Mouse (Mus musculus): ENCODE data around the gene Dpf1. TPM values are rescaled to one million over a fixed set of nuclear protein-coding genes. Genes with fewer than 3 reads are reported as not detected.

Dpf1 gene
- polyA plus RNA-seq, 1 experiment, result 1.2 TPM

GRCm38 (mm10) chr7:29306108-29306507 is 2.4 kb downstream of the Dpf1 start:
- Histone ChIP-seq H3K4me3 (replicated peaks) (no peak overlapping the region), H3K27me3 (replicated peaks) (peaks cover 79% of the 10 kb centered on the region), H3K9me3 (peaks cover 10% of the 10 kb centered on the region), H3K36me3 (replicated peaks; ENCODE audit: low read length) (no peaks in the 10 kb centered on the region), H3K4me1 (peaks cover 64% of the 10 kb centered on the region)
- no peak for TF ChIP-seq GATA1 (IDR thresholded peaks at IDR 0.05; ENCODE audit: borderline replicate concordance, low read length)

- Histone ChIP-seq H3K36me3 (replicated peaks; ENCODE audit: low read length) (no peaks in the 10 kb centered on the region), H3K4me1 (peaks cover 61% of the 10 kb centered on the region), H3K27me3 (replicated peaks) (peaks cover 83% of the 10 kb centered on the region), H3K4me3 (replicated peaks) (peak overlapping the region; percentile 97), H3K9me3 (peaks cover 10% of the 10 kb centered on the region)
- TF ChIP-seq GATA1 (IDR thresholded peaks at IDR 0.05; ENCODE audit: borderline replicate concordance, low read length), result no peak
- no peak for TF ChIP-seq FLI1 (IDR thresholded peaks at IDR 0.05; ENCODE audit: low read length)
Measured at GRCm38 (mm10) chr7:29306619-29307018, 2.9 kb downstream of the Dpf1 start.

- H3K27me3 ChIP-seq (replicated peaks), result peaks cover 75% of the 10 kb centered on the region
Measured at GRCm38 (mm10) chr7:29307350-29308104, 3.8 kb downstream of the Dpf1 start.

GRCm38 (mm10) chr7:29309221-29309721 is 5.5 kb downstream of the Dpf1 start:
- no peaks in the 10 kb centered on the region for H3K9me3 ChIP-seq
- TF ChIP-seq GATA1 (IDR thresholded peaks at IDR 0.05; ENCODE audit: borderline replicate concordance, low read length) (no peak), FLI1 (IDR thresholded peaks at IDR 0.05; ENCODE audit: low read length) (no peak)
- peaks cover 70% of the 10 kb centered on the region for H3K4me1 ChIP-seq
- H3K4me3 ChIP-seq (replicated peaks), result peak overlapping the region; percentile 91
- no peaks in the 10 kb centered on the region for H3K36me3 ChIP-seq (replicated peaks; ENCODE audit: low read length)
- H3K27me3 ChIP-seq (replicated peaks), result peaks cover 68% of the 10 kb centered on the region

More at GRCm38 (mm10) chr7:29307350-29308104, 3.8 kb downstream of the Dpf1 start:
- Histone ChIP-seq H3K9me3 (peaks cover 10% of the 10 kb centered on the region), H3K36me3 (replicated peaks; ENCODE audit: low read length) (no peaks in the 10 kb centered on the region), H3K4me3 (replicated peaks) (peak overlapping the region; percentile 97), H3K4me1 (peaks cover 62% of the 10 kb centered on the region)
- TF ChIP-seq GATA1 (IDR thresholded peaks at IDR 0.05; ENCODE audit: borderline replicate concordance, low read length) (no peak), FLI1 (IDR thresholded peaks at IDR 0.05; ENCODE audit: low read length) (no peak)

GRCm38 (mm10) chr7:29309749-29310148 is 6.0 kb downstream of the Dpf1 start:
- H3K9me3 ChIP-seq, result no peaks in the 10 kb centered on the region
- no peaks in the 10 kb centered on the region for H3K36me3 ChIP-seq (replicated peaks; ENCODE audit: low read length)
- peaks cover 68% of the 10 kb centered on the region for H3K27me3 ChIP-seq (replicated peaks)
- no peak for TF ChIP-seq GATA1 (IDR thresholded peaks at IDR 0.05; ENCODE audit: borderline replicate concordance, low read length)
- TF ChIP-seq FLI1 (IDR thresholded peaks at IDR 0.05; ENCODE audit: low read length), result no peak
- H3K4me3 ChIP-seq (replicated peaks), result peak overlapping the region; percentile 91
- H3K4me1 ChIP-seq, result peaks cover 70% of the 10 kb centered on the region

GRCm38 (mm10) chr7:29313051-29313450 is 9.3 kb downstream of the Dpf1 start:
- H3K9me3 ChIP-seq, result no peaks in the 10 kb centered on the region
- H3K4me1 ChIP-seq, result peaks cover 70% of the 10 kb centered on the region
- H3K27me3 ChIP-seq (replicated peaks), result peaks cover 64% of the 10 kb centered on the region
- TF ChIP-seq GATA1 (IDR thresholded peaks at IDR 0.05; ENCODE audit: borderline replicate concordance, low read length) (no peak), FLI1 (IDR thresholded peaks at IDR 0.05; ENCODE audit: low read length) (no peak)
- no peaks in the 10 kb centered on the region for H3K36me3 ChIP-seq (replicated peaks; ENCODE audit: low read length)
- no peak overlapping the region for H3K4me3 ChIP-seq (replicated peaks)

- H3K4me1 ChIP-seq, result peaks cover 70% of the 10 kb centered on the region
- H3K27me3 ChIP-seq (replicated peaks), result peaks cover 62% of the 10 kb centered on the region
- H3K4me3 ChIP-seq (replicated peaks), result no peak overlapping the region
- TF ChIP-seq FLI1 (IDR thresholded peaks at IDR 0.05; ENCODE audit: low read length) (no peak), GATA1 (IDR thresholded peaks at IDR 0.05; ENCODE audit: borderline replicate concordance, low read length) (no peak)
- H3K9me3 ChIP-seq, result no peaks in the 10 kb centered on the region
- no peaks in the 10 kb centered on the region for H3K36me3 ChIP-seq (replicated peaks; ENCODE audit: low read length)
Measured at GRCm38 (mm10) chr7:29313572-29314261, 10.0 kb downstream of the Dpf1 start.

- Histone ChIP-seq H3K36me3 (replicated peaks; ENCODE audit: low read length) (no peaks in the 10 kb centered on the region), H3K4me1 (peaks cover 70% of the 10 kb centered on the region), H3K4me3 (replicated peaks) (peak overlapping the region; percentile 23), H3K9me3 (no peaks in the 10 kb centered on the region), H3K27me3 (replicated peaks) (peaks cover 54% of the 10 kb centered on the region)
- TF ChIP-seq GATA1 (IDR thresholded peaks at IDR 0.05; ENCODE audit: borderline replicate concordance, low read length) (no peak), FLI1 (IDR thresholded peaks at IDR 0.05; ENCODE audit: low read length) (no peak)
Measured at GRCm38 (mm10) chr7:29314844-29315628, 11.3 kb downstream of the Dpf1 start.

GRCm38 (mm10) chr7:29316137-29316734 is 12.5 kb downstream of the Dpf1 start:
- TF ChIP-seq GATA1 (IDR thresholded peaks at IDR 0.05; ENCODE audit: borderline replicate concordance, low read length) (no peak), FLI1 (IDR thresholded peaks at IDR 0.05; ENCODE audit: low read length) (no peak)
- Histone ChIP-seq H3K4me3 (replicated peaks) (no peak overlapping the region), H3K36me3 (replicated peaks; ENCODE audit: low read length) (no peaks in the 10 kb centered on the region), H3K4me1 (peaks cover 72% of the 10 kb centered on the region), H3K9me3 (no peaks in the 10 kb centered on the region), H3K27me3 (replicated peaks) (peaks cover 42% of the 10 kb centered on the region)

All from megakaryocyte, embryonic 14.5 days (primary cell).